Mouse (Mus musculus) bone marrow macrophage, adult 2 months (primary cell): ENCODE results near the gene Il16. TPM values are rescaled to one million over a fixed set of nuclear protein-coding genes. Genes with fewer than 3 reads are reported as not detected.
"Not testable (repeated sequence)": the region's sequence is repeated elsewhere in the genome, so short reads cannot be mapped to it uniquely, and the experiment has no call there.

Source experiments
- H3K27ac ChIP-seq: 2 replicates; pipeline ENCODE4 v1.5.1; 2012; ENCODE audit warnings: low read depth, low read length; ENCODE audit not compliant: insufficient read depth
- H3K4me1 ChIP-seq: 2 replicates; pipeline ENCODE4 v1.6.1; 2012; ENCODE audit warnings: low read length; ENCODE audit not compliant: control insufficient read depth, insufficient read depth
- H3K4me3 ChIP-seq: 2 replicates; pipeline ENCODE4 v1.5.1; 2012; ENCODE audit warnings: mild to moderate bottlenecking, low read length, moderate library complexity; ENCODE audit not compliant: insufficient read depth
- CTCF ChIP-seq: IDR thresholded peaks from 2 replicates; pipeline ENCODE4 v1.5.1; 2012; ENCODE audit warnings: low read depth, mild to moderate bottlenecking, low read length, moderate library complexity
- POLR2A ChIP-seq: IDR thresholded peaks from 2 replicates; pipeline ENCODE4 v1.6.1; 2012; ENCODE audit warnings: mild to moderate bottlenecking, low read depth, low read length, borderline replicate concordance
- polyA plus RNA-seq: library from polyadenylated mRNA; stranded (reverse); fragments of >200 nt; gene quantifications from 2 replicates; pipeline ENCODE4 v1.2.4, GENCODE M21; 2012; ENCODE audit not compliant: missing spikeins, insufficient read depth, insufficient read length

Gene Il16
- polyA plus RNA-seq, 1 experiment = 48.7 TPM

DNA sequence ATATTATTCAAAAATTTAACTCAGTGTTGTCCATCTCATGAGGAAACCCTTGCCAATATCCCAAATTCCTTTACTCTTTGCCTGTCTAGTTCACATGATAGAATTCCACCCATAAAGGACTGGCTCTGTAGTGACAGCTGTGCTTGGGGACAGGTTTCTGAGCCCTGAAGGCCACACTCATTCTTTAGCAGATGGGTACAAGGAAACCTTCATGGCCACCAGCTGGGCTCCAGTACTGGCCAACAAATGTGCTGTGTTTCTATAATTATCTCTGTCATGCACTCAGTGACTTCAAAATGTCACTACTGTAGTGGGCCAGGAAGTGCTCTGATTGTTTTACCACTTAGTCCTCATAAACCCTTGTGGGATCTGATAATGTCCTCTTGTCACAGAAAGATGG is 21.6 kb downstream of the Il16 start:
- Histone ChIP-seq H3K4me1 (peaks cover 62% of the 10 kb centered on the region), H3K27ac (no peak overlapping the region), H3K4me3 (no peak overlapping the region)
- TF ChIP-seq CTCF = no peak
- no peak for TF ChIP-seq POLR2A

DNA sequence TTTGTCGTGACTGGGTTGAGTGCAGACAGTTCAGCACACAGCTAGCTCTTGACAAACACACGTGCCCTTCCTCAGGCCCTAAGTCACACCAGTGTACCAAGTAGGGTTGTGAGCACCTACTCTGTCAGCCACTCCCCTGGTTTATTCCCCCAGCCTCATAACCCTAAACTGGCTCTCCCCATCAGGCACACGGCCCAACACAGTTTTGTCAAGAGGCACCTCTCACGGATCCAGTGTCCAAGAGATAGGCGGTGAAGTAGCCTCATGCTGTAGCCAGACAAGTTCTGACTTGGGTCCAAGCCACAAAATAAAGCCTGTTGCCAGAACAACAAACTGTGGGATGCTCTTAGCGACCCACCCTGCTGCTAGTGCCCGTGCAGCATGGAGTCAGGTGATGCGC is 22.3 kb downstream of the Il16 start:
- TF ChIP-seq POLR2A (no peak), CTCF (no peak)
- Histone ChIP-seq H3K27ac (peak overlapping the region; percentile 58), H3K4me3 (no peak overlapping the region), H3K4me1 (peaks cover 65% of the 10 kb centered on the region)

DNA sequence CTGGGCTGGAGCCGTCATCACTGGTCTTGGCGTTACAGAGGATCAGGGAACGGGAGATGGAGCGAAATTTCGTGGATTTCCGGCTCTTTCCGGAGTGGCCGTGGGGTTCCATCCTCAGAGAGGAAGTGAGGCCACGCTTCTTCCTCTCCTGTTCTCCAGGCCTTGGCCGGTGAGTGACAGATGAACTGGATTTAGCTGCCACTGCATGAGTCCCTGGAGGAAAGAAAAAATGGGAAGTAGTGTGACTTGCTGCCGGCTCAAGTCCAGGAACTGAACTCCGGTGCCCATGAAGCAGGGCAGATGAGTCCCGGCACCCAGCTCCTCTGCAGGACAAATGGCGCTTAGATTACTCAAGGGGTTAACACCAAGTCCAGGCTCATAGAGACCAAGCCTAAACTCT is 23.0 kb downstream of the Il16 start:
- TF ChIP-seq POLR2A (no peak), CTCF (no peak)
- H3K27ac ChIP-seq = peak overlapping the region; percentile 67
- H3K4me1 ChIP-seq = peaks cover 72% of the 10 kb centered on the region
- peak overlapping the region; percentile 59 for H3K4me3 ChIP-seq

DNA sequence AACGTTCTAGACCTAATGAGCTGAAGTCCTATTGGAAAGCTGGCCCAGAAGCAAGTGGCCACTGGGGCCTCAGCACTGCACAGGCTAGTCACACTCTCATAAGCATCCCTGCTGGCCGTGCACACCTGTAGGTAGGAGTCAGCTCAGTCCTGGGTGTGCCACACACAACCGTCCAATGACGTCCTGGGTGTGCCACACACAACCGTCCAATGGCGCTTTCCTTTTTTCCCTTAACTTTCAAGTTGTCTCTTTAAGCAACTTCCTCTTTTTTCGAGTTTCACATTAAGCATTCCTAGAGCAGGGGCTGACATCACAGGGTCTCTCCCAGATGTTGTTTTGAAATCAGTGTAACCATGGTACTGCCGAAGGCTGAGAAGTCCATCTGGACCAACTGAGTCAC is 25.3 kb downstream of the Il16 start:
- Histone ChIP-seq H3K27ac (peak overlapping the region; percentile 61), H3K4me1 (peaks cover 68% of the 10 kb centered on the region), H3K4me3 (peak overlapping the region; percentile 38)
- TF ChIP-seq CTCF (no peak), POLR2A (no peak)

DNA sequence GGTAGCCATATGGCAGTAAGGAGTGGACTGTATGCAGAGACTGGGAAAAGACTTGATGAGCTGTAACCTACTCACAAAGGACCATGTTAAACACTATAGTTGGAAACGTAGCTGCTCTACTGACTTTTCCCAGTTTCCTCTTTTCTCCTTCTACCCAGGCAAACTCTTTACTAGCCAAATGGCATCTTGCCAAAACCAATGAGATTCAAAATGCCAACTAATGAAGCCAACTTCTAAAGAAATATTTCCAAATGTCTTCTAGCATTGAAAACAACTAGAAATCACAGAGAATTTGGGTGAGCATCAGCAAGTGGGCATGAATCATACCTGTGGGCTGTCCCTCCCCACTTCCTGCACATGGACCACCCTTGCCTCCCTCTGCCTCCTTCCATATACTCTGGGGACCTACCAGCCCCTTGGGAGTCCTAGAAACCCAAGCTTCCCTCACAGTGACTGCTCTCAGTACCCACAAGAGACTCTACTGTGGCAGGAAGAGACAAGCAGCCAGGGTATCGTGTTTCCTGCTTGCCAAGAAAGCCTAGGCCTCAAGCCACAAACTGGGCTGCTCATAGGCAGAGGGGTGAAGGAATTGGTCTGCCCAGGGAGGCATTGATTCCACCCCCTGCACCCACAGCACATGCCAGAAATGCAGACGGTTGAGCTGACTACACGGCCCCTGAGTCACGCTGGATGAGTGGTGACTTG is 28.4 kb downstream of the Il16 start:
- Histone ChIP-seq H3K4me1 (peaks cover 49% of the 10 kb centered on the region), H3K27ac (peak overlapping the region; percentile 45; the same call in 1 of the 2 replicates), H3K4me3 (no peak overlapping the region)
- TF ChIP-seq POLR2A (no peak), CTCF (no peak)

DNA sequence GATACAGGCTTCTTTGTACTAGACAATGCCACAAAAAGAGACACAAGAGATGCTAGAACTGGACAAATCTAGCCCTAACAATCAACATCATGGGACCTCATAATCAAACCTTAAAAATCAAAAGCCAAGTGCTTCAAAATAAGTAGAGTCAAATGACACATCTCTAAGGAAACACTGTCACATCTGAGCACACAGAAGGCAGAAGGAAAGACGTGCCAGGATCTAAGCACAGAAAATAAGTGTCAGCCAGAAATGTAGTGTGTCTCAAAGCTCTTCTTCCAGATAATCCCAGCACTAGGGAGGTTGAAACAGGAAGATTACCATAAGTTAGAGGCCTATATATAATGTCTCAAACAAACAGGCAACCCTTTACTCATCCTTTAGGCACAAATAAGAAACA is 31.9 kb downstream of the Il16 start:
- no peak overlapping the region for H3K27ac ChIP-seq
- no peak overlapping the region for H3K4me3 ChIP-seq
- peaks cover 21% of the 10 kb centered on the region for H3K4me1 ChIP-seq
- TF ChIP-seq POLR2A = no peak
- no peak for TF ChIP-seq CTCF

DNA sequence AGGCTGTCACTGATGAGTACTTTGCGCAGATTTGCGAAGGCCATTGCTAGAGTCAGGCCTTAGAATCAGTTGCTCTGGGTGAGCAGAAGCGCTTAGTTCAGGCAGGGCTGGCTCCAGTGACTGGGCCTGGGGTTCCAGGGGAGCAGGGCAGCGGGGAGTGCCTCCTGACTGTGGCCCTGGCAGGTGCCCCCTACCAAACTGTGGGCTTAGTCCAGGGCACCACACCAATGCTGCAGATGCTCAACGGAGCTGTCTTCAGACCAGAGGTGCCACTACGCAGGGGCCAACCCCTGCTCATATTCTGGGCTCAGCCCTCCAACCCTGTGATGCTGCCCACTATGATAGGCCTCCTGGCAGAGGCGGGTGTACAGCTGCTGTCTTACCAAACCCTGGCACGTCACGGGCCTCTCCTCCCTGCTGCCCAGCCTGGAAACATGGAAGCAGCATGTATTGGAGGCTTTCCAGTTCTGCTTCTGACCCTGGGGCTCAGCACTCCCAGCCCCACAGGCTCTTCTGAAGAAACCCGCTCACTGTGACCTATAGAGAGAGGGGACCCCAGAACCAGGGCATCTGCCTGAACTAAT is 33.8 kb downstream of the Il16 start:
- not testable (repeated sequence) for H3K4me3 ChIP-seq, H3K4me1 ChIP-seq, H3K27ac ChIP-seq

DNA sequence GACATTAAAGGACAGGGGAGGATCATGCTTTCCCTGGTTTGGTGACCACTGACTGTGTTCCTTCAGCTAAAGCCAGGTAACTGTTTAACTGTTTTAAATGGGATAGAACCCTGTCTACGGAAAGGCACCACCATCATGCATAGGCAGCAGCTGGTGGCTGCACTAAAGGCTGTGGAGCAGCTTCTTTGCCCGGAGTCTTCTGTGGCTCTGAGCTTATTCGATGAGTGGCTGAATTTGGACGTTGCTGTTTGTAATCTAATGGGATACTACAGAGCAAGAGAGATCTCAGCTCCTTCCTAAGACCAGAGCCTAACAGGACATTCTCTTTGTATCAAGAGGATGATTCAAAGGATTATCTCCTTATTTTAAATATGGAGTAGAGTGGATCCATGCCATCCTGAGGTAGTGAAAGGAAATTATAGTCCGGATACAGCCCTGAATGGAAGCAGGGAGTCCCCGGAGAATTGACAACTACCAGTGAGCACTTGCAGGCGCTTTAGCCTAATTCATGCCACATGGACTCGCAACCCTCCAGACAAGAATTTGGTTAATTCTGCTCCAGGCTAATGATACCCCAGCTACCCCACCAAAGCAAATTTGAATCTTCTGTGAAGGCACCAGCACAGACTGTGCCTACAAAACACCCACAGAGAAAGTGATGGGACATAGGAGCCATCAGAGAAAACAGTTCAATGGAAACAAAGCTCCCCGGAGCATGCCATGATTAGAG is 42.3 kb downstream of the Il16 start:
- no peak for TF ChIP-seq CTCF
- no peak for TF ChIP-seq POLR2A

DNA sequence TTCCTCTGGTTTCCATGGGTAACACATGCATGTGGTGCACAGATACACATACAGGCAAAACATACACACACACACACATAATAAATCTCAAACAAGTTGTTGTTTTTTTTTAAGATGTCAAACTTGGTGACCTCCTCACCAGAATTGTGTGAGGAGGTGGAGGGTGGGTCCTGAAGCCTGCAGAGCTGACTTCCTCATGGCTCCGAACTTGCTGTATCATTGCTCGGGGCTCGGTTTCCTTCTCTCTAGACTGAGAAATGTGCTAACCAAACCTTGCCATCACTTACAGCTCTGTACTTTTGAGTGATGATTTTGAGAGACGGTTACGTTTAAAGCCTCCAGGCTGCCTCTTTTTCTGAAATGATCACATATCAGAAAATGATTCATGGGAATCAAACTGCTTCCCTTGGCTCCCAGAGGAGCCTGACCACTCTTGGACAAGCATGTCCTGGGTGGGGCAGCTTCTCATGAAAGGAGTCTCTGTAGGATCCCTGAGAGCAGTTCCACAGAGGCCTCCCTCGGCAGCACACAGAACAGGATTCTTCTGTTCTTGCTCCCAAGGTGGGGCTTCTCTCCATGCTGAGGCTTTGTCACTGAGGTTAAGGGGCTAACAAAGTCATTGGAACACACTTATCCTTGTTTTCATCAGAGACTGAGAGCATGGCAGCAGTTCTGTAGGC is 46.3 kb downstream of the Il16 start:
- no peak for TF ChIP-seq CTCF
- TF ChIP-seq POLR2A = no peak
- Histone ChIP-seq H3K27ac (no peak overlapping the region), H3K4me1 (peaks cover 4% of the 10 kb centered on the region), H3K4me3 (no peak overlapping the region)

More for the DNA sequence above, 42.3 kb downstream of the Il16 start:
- Histone ChIP-seq H3K4me1 (peaks cover 4% of the 10 kb centered on the region), H3K4me3 (no peak overlapping the region), H3K27ac (no peak overlapping the region)
